Mouse (Mus musculus) forebrain, embryonic 14.5 days (tissue): ENCODE data around the gene Mthfr. TPM values are rescaled to one million over a fixed set of nuclear protein-coding genes. Genes with fewer than 3 reads are reported as not detected.
"Not testable (repeated sequence)": the region's sequence is repeated elsewhere in the genome, so short reads cannot be mapped to it uniquely, and the experiment has no call there.

Source experiments
- ATAC-seq: fragments of 200-750 bp; cut with Nextera tagmentation; 2 replicates; pipeline ENCODE4 v1.8.0; 2017; ENCODE audit warnings: mild to moderate bottlenecking, moderate library complexity
- DNase-seq: peaks from one replicate; pipeline ENCODE4 v3.0.0-alpha.2; 2015; ENCODE audit warnings: low spot score
- H3K27ac ChIP-seq: fragments of 300-500 bp; sonication (generic); 2 replicates; pipeline ENCODE4 v1.5.1; 2014; ENCODE audit warnings: low read depth, mild to moderate bottlenecking, control low read depth, low read length, moderate library complexity
- H3K27me3 ChIP-seq: fragments of 300-500 bp; sonication (generic); replicated peaks from 2 replicates; pipeline ENCODE4 v1.6.1; 2014; ENCODE audit warnings: low read length, control low read depth, mixed read lengths; ENCODE audit not compliant: control insufficient read depth, insufficient read depth
- H3K36me3 ChIP-seq: fragments of 300-500 bp; sonication (generic); 2 replicates; pipeline ENCODE4 v1.6.1; 2014; ENCODE audit warnings: low read length, control low read depth; ENCODE audit not compliant: control insufficient read depth, insufficient read depth
- H3K4me1 ChIP-seq: fragments of 300-500 bp; sonication (generic); 2 replicates; pipeline ENCODE4 v1.6.1; 2014; ENCODE audit warnings: antibody characterized with exemption, low read length, control low read depth; ENCODE audit not compliant: control insufficient read depth, insufficient read depth
- H3K4me2 ChIP-seq: fragments of 300-500 bp; sonication (generic); 2 replicates; pipeline ENCODE4 v1.6.1; 2014; ENCODE audit warnings: mild to moderate bottlenecking, control low read depth, low read length
- H3K4me3 ChIP-seq: fragments of 300-500 bp; sonication (generic); 2 replicates; pipeline ENCODE4 v1.5.1; 2014; ENCODE audit warnings: low read depth, low read length, control low read depth
- H3K9ac ChIP-seq: fragments of 300-500 bp; sonication (generic); 2 replicates; pipeline ENCODE4 v1.6.1; 2014; ENCODE audit warnings: mild to moderate bottlenecking, low read length, control low read depth, moderate library complexity
- H3K9me3 ChIP-seq: fragments of 300-500 bp; sonication (generic); replicated peaks from 2 replicates; pipeline ENCODE4 v1.6.1; 2016; ENCODE audit warnings: low read length, control low read depth, mixed read lengths; ENCODE audit not compliant: control insufficient read depth
- WGBS: fragments of 180-500 bp; shearing (Covaris S2); extraction: QIAGEN DNeasy Blood & Tissue Kit; methylation state at CpG from one replicate; pipeline ENCODE4 v1.1.7; 2014; 5-methylcytosine and 5-hydroxymethylcytosine counted together
- polyA plus RNA-seq: library from polyadenylated mRNA; unstranded; fragments of >200 nt; fragmentation: Nextera tagmentation; extraction: Ambion mirVana; gene quantifications from 2 replicates; pipeline ENCODE4 v1.2.1, GENCODE M21; 2014

Gene Mthfr
- polyA plus RNA-seq, 1 experiment from 2014 or later, result 12.4 TPM

DNA sequence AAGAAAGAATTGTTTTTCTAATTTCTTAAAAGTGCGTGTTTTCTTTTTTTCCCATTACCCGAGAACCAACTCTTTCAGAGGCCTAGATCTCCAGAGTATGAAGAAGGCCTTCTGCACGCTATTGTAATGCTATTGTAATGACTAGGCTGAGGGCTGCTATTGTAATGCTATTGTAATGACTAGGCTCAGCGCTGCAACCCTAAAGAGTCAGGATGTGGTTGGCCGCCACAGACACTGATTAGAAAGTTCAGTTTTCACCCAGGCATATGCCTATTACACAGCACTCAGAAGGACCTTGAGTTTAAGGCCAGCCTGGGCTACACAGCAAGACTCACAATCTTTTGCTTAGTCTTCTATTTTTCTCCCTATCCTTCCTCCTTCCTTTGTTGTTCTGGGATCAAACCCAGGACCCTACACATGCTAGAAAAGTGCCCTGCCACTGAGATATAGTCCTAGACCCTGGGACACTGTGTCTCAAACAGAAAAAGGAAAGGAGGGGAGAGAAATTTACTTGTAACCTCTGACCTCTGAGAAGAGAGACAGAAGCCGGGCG lies 4.9 kb upstream of the Mthfr start:
- Histone ChIP-seq H3K9ac (no peak overlapping the region), H3K9me3 (no peaks in the 10 kb centered on the region), H3K27ac (no peak overlapping the region), H3K4me3 (no peak overlapping the region), H3K4me2 (no peak overlapping the region), H3K4me1 (peaks cover 6% of the 10 kb centered on the region), H3K36me3 (peaks cover 52% of the 10 kb centered on the region), H3K27me3 (no peaks in the 10 kb centered on the region)
- 72% methylated on average over 7 of the region's 7 CpGs for WGBS
- ATAC-seq (no peak), DNase-seq (no peak)

- no peak overlapping the region for H3K4me3 ChIP-seq
- H3K9me3 ChIP-seq, result no peaks in the 10 kb centered on the region
- H3K36me3 ChIP-seq, result peaks cover 44% of the 10 kb centered on the region
- H3K9ac ChIP-seq, result no peak overlapping the region
- no peak overlapping the region for H3K4me2 ChIP-seq
- H3K27ac ChIP-seq, result no peak overlapping the region
- ATAC-seq (no peak), DNase-seq (no peak)
- H3K27me3 ChIP-seq, result no peaks in the 10 kb centered on the region
- peaks cover 18% of the 10 kb centered on the region for H3K4me1 ChIP-seq
- 86% methylated on average over 3 of the region's 3 CpGs for WGBS
These were observed 3.4 kb upstream of the Mthfr start for GRCm38 (mm10) chr4:148035440-148035839.

- peak overlapping the region; percentile 89 for H3K27ac ChIP-seq
- no peaks in the 10 kb centered on the region for H3K27me3 ChIP-seq
- peak overlapping the region; percentile 86 for H3K4me3 ChIP-seq
- 7% methylated on average over 25 of the region's 26 CpGs for WGBS
- peaks cover 35% of the 10 kb centered on the region for H3K36me3 ChIP-seq
- ATAC-seq, result no peak
- no peaks in the 10 kb centered on the region for H3K9me3 ChIP-seq
- H3K9ac ChIP-seq, result peak overlapping the region; percentile 85
- peak overlapping the region; percentile 66 for H3K4me2 ChIP-seq
- peaks cover 28% of the 10 kb centered on the region for H3K4me1 ChIP-seq
- DNase-seq, result no peak
These were observed 738 bp upstream of the Mthfr start for GRCm38 (mm10) chr4:148038079-148038599.

DNA sequence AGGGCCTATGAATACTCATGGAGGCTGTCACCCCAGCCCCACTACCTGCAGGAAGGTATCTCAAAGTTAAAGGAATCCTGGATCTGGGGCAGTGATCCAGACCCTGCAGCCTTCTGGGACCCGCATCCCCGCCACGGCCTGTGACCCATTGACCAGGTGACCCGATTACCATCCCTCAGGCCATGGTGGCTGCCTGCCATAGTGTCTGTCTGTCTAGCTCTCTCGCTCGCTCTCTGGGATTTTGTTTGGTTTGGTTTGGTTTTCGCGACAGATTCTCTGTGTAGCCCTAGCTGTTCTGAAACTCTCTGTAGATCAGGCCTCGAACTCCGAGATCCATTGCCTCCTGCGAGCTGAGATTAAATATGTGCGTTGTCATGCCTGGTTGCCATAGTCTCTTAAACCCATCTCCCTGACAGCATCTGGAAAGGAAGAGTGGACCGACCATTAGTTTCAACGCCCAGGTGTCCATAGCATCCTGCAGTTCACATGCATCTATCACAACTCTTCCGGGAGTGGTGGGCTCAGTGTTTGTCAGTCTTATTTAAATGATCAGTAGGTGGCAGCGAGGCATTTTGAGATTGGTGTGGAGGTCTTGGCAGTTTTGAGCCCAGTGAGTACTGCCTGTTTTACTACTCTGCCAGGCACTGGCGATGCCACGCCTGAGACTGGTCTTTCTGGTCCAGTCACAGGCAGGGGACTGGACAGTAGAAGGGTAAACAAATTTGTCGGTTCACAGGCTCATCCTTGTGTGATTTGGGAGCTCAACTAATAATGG lies 564 bp downstream of the Mthfr start:
- Histone ChIP-seq H3K4me3 (peak overlapping the region; percentile 86), H3K36me3 (peaks cover 32% of the 10 kb centered on the region), H3K9me3 (no peaks in the 10 kb centered on the region), H3K4me1 (peaks cover 28% of the 10 kb centered on the region), H3K27me3 (no peaks in the 10 kb centered on the region), H3K9ac (peak overlapping the region; percentile 85), H3K4me2 (peak overlapping the region; percentile 88), H3K27ac (peak overlapping the region; percentile 75)
- DNase-seq, result peak; percentile 21
- 19% methylated on average over 19 of the region's 19 CpGs for WGBS
- no peak for ATAC-seq

- H3K27me3 ChIP-seq, result no peaks in the 10 kb centered on the region
- H3K9me3 ChIP-seq, result no peaks in the 10 kb centered on the region
- peak overlapping the region; percentile 15 for H3K27ac ChIP-seq
- peak overlapping the region; percentile 88 for H3K4me2 ChIP-seq
- ATAC-seq, result no peak
- DNase-seq, result peak; percentile 16
- H3K4me1 ChIP-seq, result peaks cover 28% of the 10 kb centered on the region
- H3K9ac ChIP-seq, result peak overlapping the region; percentile 63
- H3K4me3 ChIP-seq, result peak overlapping the region; percentile 34; the same call in 1 of the 2 replicates
- WGBS, result 62% methylated on average over 15 of the region's 15 CpGs
- peaks cover 29% of the 10 kb centered on the region for H3K36me3 ChIP-seq
These were observed 1.4 kb downstream of the Mthfr start for GRCm38 (mm10) chr4:148040029-148040830.

GRCm38 (mm10) chr4:148040933-148041610 lies 2.2 kb downstream of the Mthfr start:
- Histone ChIP-seq H3K27me3 (no peaks in the 10 kb centered on the region), H3K9me3 (no peaks in the 10 kb centered on the region), H3K9ac (peak overlapping the region; percentile 63), H3K27ac (peak overlapping the region; percentile 15), H3K4me1 (peaks cover 28% of the 10 kb centered on the region), H3K36me3 (peaks cover 32% of the 10 kb centered on the region), H3K4me2 (peak overlapping the region; percentile 88), H3K4me3 (peak overlapping the region; percentile 34)
- WGBS, result under 1% methylated on average over 19 of the region's 19 CpGs
- ATAC-seq (peak; percentile 18; the same call in 1 of the 2 replicates), DNase-seq (peak; percentile 70)

- Histone ChIP-seq H3K27me3 (no peaks in the 10 kb centered on the region), H3K4me1 (peaks cover 28% of the 10 kb centered on the region), H3K9me3 (no peaks in the 10 kb centered on the region), H3K9ac (peak overlapping the region; percentile 63), H3K4me3 (peak overlapping the region; percentile 34), H3K27ac (0 out of 2 replicates have a peak overlapping the region, but pooled peaks have one; percentile 15), H3K36me3 (peaks cover 27% of the 10 kb centered on the region), H3K4me2 (peak overlapping the region; percentile 88)
- no peak for DNase-seq
- ATAC-seq, result no peak
- WGBS, result 4% methylated on average over 16 of the region's 16 CpGs
These were observed 2.8 kb downstream of the Mthfr start for GRCm38 (mm10) chr4:148041611-148042191.

DNA sequence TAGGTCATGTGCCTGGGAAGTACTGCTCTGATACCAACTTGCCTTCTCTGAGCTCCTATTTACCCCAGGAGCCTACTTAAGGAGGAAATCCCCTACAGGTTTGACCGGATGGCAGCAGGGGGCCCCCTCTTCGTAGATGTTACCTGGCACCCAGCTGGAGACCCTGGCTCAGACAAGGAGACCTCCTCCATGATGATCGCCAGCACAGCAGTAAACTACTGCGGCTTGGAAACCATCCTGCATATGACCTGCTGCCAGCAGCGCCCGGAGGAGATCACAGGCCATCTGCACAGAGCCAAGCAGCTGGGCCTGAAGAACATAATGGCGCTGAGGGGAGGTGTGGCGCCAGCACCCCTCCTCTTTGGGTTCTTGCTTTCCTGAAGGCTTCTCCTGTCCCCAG lies 4.5 kb downstream of the Mthfr start:
- DNase-seq, H3K4me2 ChIP-seq, H3K27ac ChIP-seq, H3K4me3 ChIP-seq, H3K27me3 ChIP-seq, H3K9me3 ChIP-seq, ATAC-seq, H3K9ac ChIP-seq: not testable (repeated sequence)
- H3K36me3 ChIP-seq, result peaks cover 34% of the 10 kb centered on the region
- 80% methylated on average over 7 of the region's 8 CpGs for WGBS
- H3K4me1 ChIP-seq, result peaks cover 22% of the 10 kb centered on the region
